Mouse (Mus musculus): ENCODE measurements around the gene Bub1b.
"Not testable (repeated sequence)": the region's sequence is repeated elsewhere in the genome, so short reads cannot be mapped to it uniquely, and the experiment has no call there.

Gene Bub1b

GRCm38 (mm10) chr2:118597673-118598568, at the start of gene Bub1b:
TSS of gene Bub1b (plus strand) at chr2:118598211.
- DNase-seq (ENCODE audit: low spot score): peak; percentile 91

GRCm38 (mm10) chr2:118548421-118549221, 49.4 kb upstream of the Bub1b start:
- no peak for DNase-seq (ENCODE audit: low spot score)

- DNase-seq (ENCODE audit: low spot score): peak; percentile 96
Observed at GRCm38 (mm10) chr2:118549507-118550473, 48.2 kb upstream of the Bub1b start, which contains the start of gene Bmf. TSS of gene Bmf (minus strand) at chr2:118549687.

DNA sequence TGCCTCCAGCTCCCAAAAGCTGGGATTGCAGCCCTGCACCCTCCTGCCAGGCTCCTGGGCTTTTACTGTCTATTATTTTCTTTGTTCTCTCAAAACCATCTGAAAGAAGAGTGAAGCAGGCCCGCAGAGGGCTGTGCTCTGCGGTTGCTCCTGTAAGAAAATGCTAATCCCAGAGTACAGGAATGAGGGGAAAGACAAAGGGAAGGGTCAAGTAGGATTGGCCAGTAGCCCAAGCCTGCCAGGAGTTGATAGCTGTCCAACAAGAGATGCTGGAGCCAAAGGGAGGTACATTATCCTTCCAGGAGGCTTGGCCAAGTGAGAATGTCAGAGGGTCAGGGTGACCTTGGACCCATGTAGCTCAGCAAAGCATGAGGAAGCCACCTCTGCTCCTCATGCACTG, 46.4 kb upstream of the Bub1b start:
- no peak for DNase-seq (ENCODE audit: low spot score)

- not testable (repeated sequence) for DNase-seq (ENCODE audit: low spot score)
Observed at GRCm38 (mm10) chr2:118554356-118554990, 43.5 kb upstream of the Bub1b start.

- DNase-seq (ENCODE audit: low spot score): no peak
Observed at GRCm38 (mm10) chr2:118558426-118558825, 39.6 kb upstream of the Bub1b start.

GRCm38 (mm10) chr2:118562015-118562414, 36.0 kb upstream of the Bub1b start:
- no peak for DNase-seq (ENCODE audit: low spot score)

DNA sequence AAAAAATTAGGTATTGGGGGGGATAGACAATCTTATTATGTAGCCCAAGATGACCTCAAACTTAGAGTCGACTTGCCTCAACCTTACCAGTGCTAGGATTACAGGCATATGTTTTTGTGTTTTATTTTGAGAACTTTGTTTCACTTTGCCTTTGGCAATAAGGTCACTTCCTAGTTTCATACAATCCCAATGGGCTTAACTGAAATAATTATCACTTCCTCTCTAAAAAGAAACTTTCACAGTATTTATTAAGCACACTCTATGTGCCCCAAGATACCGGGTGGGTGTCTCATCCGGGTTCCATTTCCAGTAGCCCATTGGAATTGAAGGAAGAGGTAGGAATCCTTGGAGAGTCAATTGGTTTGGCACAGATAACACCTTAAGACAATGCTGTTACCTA, 35.6 kb upstream of the Bub1b start:
- DNase-seq (ENCODE audit: low spot score): no peak

- DNase-seq (ENCODE audit: low spot score): no peak
Observed at GRCm38 (mm10) chr2:118567179-118567578, 30.8 kb upstream of the Bub1b start.

GRCm38 (mm10) chr2:118570939-118571338, 27.1 kb upstream of the Bub1b start:
- DNase-seq (ENCODE audit: low spot score): no peak

DNA sequence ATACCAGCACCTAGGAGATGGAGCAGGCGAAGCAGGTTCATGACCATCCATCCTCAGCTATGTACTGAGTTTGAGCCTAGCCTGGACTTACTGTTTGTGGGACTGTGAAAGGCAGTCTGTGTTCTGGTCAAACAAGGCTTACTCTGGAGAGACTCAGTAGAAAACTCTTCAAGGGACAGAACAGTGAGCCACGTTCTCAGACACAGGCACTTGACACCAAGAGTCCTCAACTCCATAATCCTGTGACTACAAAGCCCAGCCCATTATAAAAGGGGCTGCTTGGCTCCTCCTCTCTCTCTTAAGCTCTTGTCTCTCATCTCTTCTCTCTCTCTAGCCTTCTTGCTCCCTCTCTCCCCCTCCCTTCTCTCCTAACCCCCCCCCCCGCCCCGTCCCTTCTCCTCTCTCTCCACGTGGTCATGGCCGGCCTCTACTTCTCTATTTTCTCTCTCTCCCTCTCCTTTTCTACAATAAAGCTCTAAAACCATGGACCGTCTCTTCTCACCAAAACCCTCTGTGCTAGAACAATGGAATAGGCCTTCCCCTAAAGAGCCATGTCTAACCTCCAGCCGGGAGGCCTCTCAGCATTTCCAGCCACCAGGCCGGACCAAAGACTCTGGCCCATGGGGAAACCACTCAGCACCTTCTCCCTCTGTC, 25.7 kb upstream of the Bub1b start:
- DNase-seq (ENCODE audit: low spot score): no peak

GRCm38 (mm10) chr2:118573135-118573534, 24.9 kb upstream of the Bub1b start:
- DNase-seq (ENCODE audit: low spot score): no peak

GRCm38 (mm10) chr2:118586013-118586412, 12.0 kb upstream of the Bub1b start:
- DNase-seq (ENCODE audit: low spot score): no peak

DNA sequence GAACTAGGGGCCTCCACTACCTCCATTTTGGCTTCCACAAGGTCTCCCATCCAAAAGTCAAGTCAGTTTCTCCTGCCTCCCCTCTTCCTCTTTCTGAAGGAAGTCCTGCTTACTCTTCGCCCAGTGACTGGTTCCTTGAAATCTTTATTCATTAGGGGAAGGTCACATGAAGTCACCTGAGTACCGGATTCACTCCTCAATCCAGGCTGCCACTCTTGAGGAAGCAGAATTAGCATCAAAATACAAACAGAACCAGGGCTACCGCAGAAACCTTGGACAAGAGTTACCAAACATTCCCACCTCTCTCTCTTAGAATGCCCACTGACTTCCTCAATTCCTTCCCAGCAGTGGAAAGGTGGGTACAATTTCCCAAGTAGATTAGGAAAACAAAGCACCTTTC, 10.3 kb upstream of the Bub1b start:
- DNase-seq (ENCODE audit: low spot score): no peak

- no peak for DNase-seq (ENCODE audit: low spot score)
Observed at GRCm38 (mm10) chr2:118591083-118591482, 6.9 kb upstream of the Bub1b start.

DNA sequence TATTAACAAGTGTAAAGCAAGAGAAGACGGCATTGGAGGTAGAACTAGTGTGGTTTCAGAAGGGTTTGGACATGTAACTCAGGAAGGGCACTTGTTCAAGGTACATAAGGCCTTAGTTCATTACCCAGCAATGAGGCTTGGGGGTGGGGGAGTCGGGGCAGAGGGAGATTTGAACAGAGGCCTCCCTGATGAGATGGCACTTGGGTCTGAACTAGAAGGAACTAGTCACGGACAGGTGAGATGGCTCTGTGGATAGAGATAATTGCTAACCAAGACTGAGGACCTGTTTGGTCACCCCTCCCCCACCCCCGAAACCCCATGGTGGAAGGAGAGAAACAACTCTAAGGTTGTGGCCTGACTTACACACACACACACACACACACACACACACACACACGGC, 1.1 kb downstream of the Bub1b start:
- DNase-seq (ENCODE audit: low spot score): no peak

- DNase-seq (ENCODE audit: low spot score): no peak
Observed at GRCm38 (mm10) chr2:118601599-118602263, 3.7 kb downstream of the Bub1b start.

DNA sequence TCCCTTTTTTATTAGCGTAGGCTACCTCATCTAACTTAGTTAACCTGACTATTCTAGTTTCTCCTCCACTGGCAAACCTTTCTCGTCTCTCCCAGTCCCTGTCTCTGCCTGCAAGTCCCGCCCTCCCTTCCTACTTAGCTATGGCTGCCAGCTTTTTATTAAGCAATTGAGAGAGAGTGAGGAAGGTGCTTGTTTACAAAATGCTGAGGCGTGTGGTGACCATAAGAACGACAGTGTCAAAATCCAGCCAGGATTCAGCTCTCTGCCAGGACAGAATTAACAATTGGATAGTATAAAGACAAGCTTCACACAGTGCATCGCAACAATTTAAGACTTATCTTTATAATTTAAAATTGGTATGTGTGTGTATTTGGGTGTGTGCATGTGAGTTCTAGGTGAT, 6.1 kb downstream of the Bub1b start:
- DNase-seq (ENCODE audit: low spot score): no peak

DNA sequence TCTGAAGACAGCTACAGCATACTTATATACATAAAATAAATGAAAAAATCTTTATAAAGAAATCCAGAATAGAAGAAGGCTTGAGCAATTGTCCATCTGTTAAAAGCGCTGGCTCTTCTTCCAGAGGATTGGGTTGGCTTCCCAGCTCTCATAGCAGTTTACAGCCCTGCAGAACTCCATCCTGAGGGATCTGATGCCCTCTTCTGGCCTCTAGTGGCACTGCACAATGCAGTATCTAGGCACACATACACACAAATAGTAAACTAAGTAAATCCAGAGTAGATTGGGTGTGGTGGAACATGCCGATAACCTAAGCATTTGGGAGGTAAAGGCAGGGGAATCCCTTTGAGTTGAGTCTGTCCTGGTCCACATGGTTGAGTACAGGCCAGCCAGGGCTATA, 8.0 kb downstream of the Bub1b start:
- DNase-seq (ENCODE audit: low spot score): peak; percentile 21

DNA sequence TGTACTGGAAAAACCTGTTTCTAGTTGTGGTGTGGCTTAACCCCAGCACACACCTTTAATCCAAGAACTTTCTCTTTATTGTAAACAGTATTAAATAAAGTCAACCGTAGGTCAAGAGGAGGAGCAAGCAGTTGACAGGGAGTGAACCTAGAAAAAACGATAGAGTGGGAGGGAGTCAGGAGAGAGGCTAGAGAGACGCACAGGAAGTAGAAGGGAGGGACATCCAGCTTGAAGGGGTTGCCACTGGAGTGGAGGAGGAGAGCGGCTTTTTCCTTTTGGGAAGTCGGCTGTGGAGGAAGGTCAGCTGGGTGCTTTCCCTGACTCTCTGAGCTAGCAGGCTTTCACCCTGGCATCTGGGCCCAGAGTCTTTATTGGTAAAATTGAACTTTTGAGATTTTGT, 9.0 kb downstream of the Bub1b start:
- no peak for DNase-seq (ENCODE audit: low spot score)
